Mouse (Mus musculus): ENCODE results near the gene Dync2li1. TPM values are rescaled to one million over a fixed set of nuclear protein-coding genes. Genes with fewer than 3 reads are reported as not detected.

The Dync2li1 gene
- 38.9 and 39.4 TPM in 2 replicates for polyA plus RNA-seq (2015; fragmentation: Nextera tagmentation; extraction: Ambion mirVana)

DNA sequence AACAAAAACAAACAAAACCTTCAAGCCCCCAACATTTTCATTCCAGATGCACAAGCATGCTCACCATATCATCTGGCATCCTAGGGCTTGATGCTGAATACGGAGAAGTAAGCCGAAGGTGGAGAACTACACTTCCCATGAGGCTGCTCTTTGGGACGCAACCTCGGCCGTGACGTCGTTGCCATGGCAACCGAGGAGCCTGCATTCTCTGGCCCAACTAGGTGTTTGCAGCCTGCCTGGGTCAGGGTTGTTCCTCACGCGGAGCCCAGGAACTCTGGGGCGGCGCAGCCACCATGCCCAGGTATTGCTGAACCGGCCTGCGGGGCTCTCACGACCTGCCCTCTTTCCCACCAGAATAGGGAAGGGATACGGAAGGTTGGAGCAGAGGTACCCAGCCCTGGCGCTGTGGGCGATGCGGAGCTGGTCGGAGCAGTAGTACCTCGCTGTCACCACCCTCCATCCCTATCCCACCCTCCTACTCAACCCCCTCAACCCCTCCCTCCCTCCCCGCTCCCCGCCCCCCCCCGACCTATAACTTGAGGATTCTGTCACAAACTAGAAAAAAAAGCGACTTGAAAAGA is at the start of gene Dync2li1:
Gene Dync2li1, plus strand, starts transcription at position 221 of the 581 bp plus-strand sequence.
- Histone ChIP-seq H3K27ac (peak within 1 kb of the TSS; percentile 55; the same call in 1 of the 2 replicates), H3K36me3 (no peaks in the 10 kb centered on the region), H3K9me3 (no peaks in the 10 kb centered on the region), H3K27me3 (no peaks in the 10 kb centered on the region), H3K4me1 (peaks cover 14% of the 10 kb centered on the region), H3K9ac (peak within 1 kb of the TSS; percentile 61), H3K4me2 (peak within 1 kb of the TSS; percentile 81), H3K4me3 (peak within 1 kb of the TSS; percentile 64)
- under 1% methylated on average over 25 of the region's 25 CpGs for WGBS
- peak; percentile 95 for ATAC-seq (ENCODE audit: borderline replicate concordance, extremely low read depth, low FRiP score, low TSS enrichment)

GRCm38 (mm10) chr17:84576621-84577293 is 49.5 kb upstream of the Dync2li1 start:
- Histone ChIP-seq H3K9me3 (no peaks in the 10 kb centered on the region), H3K4me2 (no peak overlapping the region), H3K9ac (no peak overlapping the region), H3K4me3 (no peak overlapping the region), H3K27me3 (no peaks in the 10 kb centered on the region), H3K4me1 (peaks cover 6% of the 10 kb centered on the region; the same call in 1 of the 2 replicates), H3K36me3 (peaks cover 11% of the 10 kb centered on the region; the same call in 1 of the 2 replicates), H3K27ac (no peak overlapping the region)
- ATAC-seq (ENCODE audit: borderline replicate concordance, extremely low read depth, low FRiP score, low TSS enrichment): no peak
- WGBS: 67% methylated on average over 16 of the region's 16 CpGs

GRCm38 (mm10) chr17:84579249-84579648 is 47.0 kb upstream of the Dync2li1 start:
- no peak overlapping the region for H3K27ac ChIP-seq
- peaks cover 11% of the 10 kb centered on the region; the same call in 1 of the 2 replicates for H3K36me3 ChIP-seq
- no peaks in the 10 kb centered on the region for H3K4me1 ChIP-seq
- no peaks in the 10 kb centered on the region for H3K27me3 ChIP-seq
- WGBS: 66% methylated on average over 8 of the region's 8 CpGs
- H3K4me2 ChIP-seq: no peak overlapping the region
- no peak overlapping the region for H3K9ac ChIP-seq
- H3K9me3 ChIP-seq: no peaks in the 10 kb centered on the region
- ATAC-seq (ENCODE audit: borderline replicate concordance, extremely low read depth, low FRiP score, low TSS enrichment): no peak
- H3K4me3 ChIP-seq: no peak overlapping the region

DNA sequence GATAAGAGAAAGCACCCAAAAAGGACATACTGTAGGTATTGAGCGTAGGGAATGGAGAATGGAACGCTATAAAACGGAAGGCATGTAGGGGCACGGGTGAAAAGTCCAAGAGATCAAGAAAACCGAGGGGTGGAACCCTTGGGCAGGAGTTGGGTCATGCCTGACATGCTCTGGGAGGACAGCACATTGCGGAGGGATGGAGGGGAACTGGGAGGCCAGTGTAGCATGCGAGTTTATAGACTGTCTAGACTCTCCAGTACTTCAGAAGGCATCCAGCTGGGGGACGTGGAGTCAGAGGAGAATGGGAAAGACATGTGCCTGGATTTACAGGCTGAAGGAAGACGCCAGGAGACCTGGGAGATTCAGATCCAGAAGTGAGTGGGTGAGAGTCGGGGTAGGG is 46.5 kb upstream of the Dync2li1 start:
- H3K9ac ChIP-seq: no peak overlapping the region
- no peak overlapping the region for H3K4me2 ChIP-seq
- no peaks in the 10 kb centered on the region for H3K4me1 ChIP-seq
- H3K27ac ChIP-seq: no peak overlapping the region
- no peaks in the 10 kb centered on the region for H3K9me3 ChIP-seq
- no peak overlapping the region for H3K4me3 ChIP-seq
- WGBS: 85% methylated on average over 10 of the region's 10 CpGs
- H3K27me3 ChIP-seq: no peaks in the 10 kb centered on the region
- no peak for ATAC-seq (ENCODE audit: borderline replicate concordance, extremely low read depth, low FRiP score, low TSS enrichment)
- H3K36me3 ChIP-seq: peaks cover 11% of the 10 kb centered on the region; the same call in 1 of the 2 replicates

DNA sequence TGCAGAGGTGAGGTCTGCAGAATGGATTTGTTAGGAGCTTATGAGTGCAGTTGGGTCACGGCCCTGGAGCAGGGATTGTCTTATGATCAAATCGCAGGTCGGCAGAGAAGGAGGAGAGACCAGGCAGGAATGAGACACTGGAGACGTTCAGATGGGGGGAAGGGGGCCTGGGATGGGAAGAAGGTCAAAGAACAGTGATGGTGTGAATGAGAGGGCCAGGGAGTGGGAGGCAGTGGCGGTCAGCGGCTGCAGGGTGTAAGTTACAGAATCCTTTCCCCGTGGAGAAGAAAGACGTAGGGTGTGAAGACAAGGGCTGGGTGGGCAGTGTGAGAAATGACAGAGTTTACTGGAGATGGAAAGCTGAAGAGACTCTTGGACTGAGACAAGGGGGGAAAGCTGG is 45.5 kb upstream of the Dync2li1 start:
- Histone ChIP-seq H3K9me3 (no peaks in the 10 kb centered on the region), H3K4me2 (no peak overlapping the region), H3K9ac (no peak overlapping the region), H3K36me3 (peaks cover 8% of the 10 kb centered on the region; the same call in 1 of the 2 replicates), H3K4me3 (no peak overlapping the region), H3K27me3 (no peaks in the 10 kb centered on the region), H3K27ac (no peak overlapping the region), H3K4me1 (no peaks in the 10 kb centered on the region)
- 55% methylated on average over 8 of the region's 8 CpGs for WGBS
- no peak for ATAC-seq (ENCODE audit: borderline replicate concordance, extremely low read depth, low FRiP score, low TSS enrichment)

DNA sequence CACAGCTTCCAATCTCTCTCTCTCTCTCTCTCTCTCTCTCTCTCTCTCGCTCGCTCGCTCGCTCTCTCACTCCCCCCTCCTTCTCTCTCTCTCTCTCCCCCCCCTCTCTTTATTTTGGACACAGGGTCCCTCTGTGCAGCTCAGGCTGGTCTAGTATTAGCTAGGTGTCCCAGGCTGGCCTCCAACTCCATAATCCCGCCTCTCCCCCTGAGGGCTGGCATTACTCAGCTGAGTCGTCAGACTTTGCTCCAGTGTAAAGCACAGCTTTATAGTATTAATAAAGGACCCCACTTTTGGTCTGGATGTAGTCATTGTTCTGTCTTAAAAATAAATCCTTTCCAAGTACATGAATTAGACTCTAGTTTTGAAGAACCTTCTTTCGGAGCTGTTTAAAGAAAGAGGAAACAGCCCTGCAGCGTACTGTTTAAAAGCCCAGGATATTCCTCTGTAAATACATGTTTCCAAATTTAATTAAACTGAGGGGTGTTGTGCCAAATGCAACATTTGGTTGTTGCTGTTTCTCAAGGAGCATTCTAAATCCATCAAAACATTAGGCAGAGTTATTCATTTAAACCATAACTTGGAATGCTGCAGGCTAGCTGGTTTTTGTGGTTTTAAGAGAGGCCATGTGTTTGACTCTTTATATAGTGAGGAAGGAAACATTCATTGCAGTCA is 44.4 kb upstream of the Dync2li1 start:
- Histone ChIP-seq H3K4me1 (no peaks in the 10 kb centered on the region), H3K27me3 (no peaks in the 10 kb centered on the region), H3K4me3 (no peak overlapping the region), H3K9ac (no peak overlapping the region), H3K9me3 (no peaks in the 10 kb centered on the region), H3K27ac (0 out of 2 replicates have a peak overlapping the region, but pooled peaks have one; percentile 33), H3K4me2 (no peak overlapping the region), H3K36me3 (peaks cover 8% of the 10 kb centered on the region; the same call in 1 of the 2 replicates)
- 71% methylated on average over 8 of the region's 8 CpGs for WGBS
- ATAC-seq (ENCODE audit: borderline replicate concordance, extremely low read depth, low FRiP score, low TSS enrichment): no peak

DNA sequence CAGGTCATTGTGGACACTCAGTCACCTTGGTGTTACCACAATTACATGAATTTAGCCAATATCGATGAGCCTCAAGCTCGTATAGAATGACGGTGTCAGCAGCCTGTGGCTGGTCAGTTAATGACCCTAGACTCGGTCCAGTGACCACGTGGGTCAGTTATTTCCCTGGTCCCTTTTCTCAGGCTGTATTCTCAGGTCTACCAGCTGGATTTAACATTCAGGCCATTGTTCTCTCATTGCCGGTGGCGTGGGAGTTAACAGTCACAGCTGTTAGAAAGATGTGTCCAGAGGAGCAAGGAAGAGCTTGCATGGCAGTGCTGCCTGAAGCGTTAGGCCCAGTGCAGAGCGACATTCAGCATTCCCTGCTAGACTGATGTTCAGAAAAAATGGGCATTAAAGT is 42.2 kb upstream of the Dync2li1 start:
- 89% methylated on average over 9 of the region's 9 CpGs for WGBS
- H3K4me3 ChIP-seq: no peak overlapping the region
- H3K9me3 ChIP-seq: no peaks in the 10 kb centered on the region
- H3K4me1 ChIP-seq: no peaks in the 10 kb centered on the region
- peaks cover 5% of the 10 kb centered on the region; the same call in 1 of the 2 replicates for H3K36me3 ChIP-seq
- no peak for ATAC-seq (ENCODE audit: borderline replicate concordance, extremely low read depth, low FRiP score, low TSS enrichment)
- H3K4me2 ChIP-seq: no peak overlapping the region
- no peak overlapping the region for H3K27ac ChIP-seq
- H3K9ac ChIP-seq: no peak overlapping the region
- H3K27me3 ChIP-seq: no peaks in the 10 kb centered on the region

DNA sequence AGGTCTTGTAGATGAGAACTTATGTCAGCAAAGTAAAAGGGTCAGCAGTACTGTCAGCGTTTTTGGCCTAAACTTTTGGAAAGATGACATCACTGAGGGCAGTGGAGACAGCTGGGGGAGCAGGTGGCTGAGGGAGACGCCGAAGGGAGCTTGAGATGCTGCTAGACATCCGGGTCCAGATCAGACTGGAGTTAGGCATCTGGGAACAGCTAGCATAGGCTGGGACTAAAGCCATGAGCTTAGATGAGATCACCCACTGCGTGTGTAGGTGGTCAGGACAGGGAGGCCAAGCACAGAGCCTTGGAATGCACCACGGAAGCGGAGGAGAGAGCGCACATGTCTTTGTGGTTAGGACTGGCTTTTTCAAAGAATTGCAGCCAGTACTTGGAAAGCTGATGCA is 41.2 kb upstream of the Dync2li1 start:
- Histone ChIP-seq H3K36me3 (peaks cover 15% of the 10 kb centered on the region), H3K4me2 (no peak overlapping the region), H3K27ac (no peak overlapping the region), H3K4me3 (no peak overlapping the region), H3K9ac (no peak overlapping the region), H3K9me3 (no peaks in the 10 kb centered on the region), H3K4me1 (no peaks in the 10 kb centered on the region), H3K27me3 (no peaks in the 10 kb centered on the region)
- whole genome bisulfite sequencing: 81% methylated on average over 8 of the region's 8 CpGs
- no peak for ATAC-seq (ENCODE audit: borderline replicate concordance, extremely low read depth, low FRiP score, low TSS enrichment)

DNA sequence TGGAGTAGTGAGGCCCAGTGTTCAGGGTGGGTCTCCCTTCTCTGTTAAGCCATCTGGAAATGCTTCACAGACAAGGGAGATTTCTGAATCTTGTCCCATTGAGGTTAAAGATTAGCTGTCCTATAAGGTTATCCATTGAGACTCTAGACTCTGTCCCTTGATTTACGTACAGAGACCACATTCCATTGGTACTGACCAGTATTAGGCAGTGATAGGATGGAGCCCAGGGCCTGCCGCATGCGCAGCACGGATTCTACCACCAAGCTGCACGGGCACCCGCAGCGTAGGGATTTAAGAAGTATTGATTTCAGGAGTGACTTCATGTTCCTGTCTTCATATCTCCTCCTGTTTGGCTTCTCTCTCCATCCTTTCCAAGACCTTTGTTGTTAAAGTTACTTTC is 36.2 kb upstream of the Dync2li1 start:
- Histone ChIP-seq H3K9me3 (no peaks in the 10 kb centered on the region), H3K9ac (no peak overlapping the region), H3K36me3 (peaks cover 43% of the 10 kb centered on the region), H3K4me3 (no peak overlapping the region), H3K27me3 (no peaks in the 10 kb centered on the region), H3K27ac (no peak overlapping the region), H3K4me1 (no peaks in the 10 kb centered on the region), H3K4me2 (no peak overlapping the region)
- 95% methylated on average over 7 of the region's 7 CpGs for WGBS
- no peak for ATAC-seq (ENCODE audit: borderline replicate concordance, extremely low read depth, low FRiP score, low TSS enrichment)

DNA sequence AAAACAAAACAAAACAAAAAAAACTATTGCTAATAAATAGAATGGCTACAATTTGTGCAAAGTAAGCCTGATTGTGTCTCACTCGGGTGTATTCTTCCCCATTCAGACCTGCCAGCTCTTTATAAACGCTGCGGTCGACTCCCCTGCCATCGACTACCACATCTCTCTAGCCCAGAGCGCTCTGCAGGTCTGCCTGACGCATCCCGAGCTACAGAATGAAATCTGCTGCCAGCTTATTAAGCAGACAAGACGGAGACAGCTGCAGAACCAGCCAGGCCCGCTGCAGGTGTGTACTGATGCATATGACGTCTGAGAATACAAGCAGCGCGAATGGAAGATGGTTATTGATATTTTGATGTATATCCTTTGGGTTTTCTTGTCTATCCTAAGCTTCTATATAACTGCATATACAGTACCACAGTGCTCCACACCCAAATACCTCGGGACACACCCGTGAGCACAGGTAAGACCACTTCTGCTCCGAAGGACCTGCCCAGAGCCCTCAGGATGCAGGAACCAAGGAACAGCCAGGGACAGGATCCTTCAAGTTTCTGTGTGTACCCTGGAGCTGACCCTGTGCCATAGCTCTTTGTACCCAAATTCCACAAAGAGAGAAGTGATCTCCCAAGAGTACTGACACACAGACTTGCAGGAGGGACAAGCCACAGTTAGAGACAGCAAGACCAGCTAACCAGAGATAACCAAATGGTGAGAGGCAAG is 34.7 kb upstream of the Dync2li1 start:
- Histone ChIP-seq H3K4me2 (no peak overlapping the region), H3K9me3 (no peaks in the 10 kb centered on the region), H3K4me1 (peaks cover 8% of the 10 kb centered on the region; the same call in 1 of the 2 replicates), H3K9ac (no peak overlapping the region), H3K36me3 (peaks cover 46% of the 10 kb centered on the region), H3K27ac (no peak overlapping the region), H3K27me3 (no peaks in the 10 kb centered on the region), H3K4me3 (no peak overlapping the region)
- no peak for ATAC-seq (ENCODE audit: borderline replicate concordance, extremely low read depth, low FRiP score, low TSS enrichment)
- WGBS: 87% methylated on average over 16 of the region's 16 CpGs

DNA sequence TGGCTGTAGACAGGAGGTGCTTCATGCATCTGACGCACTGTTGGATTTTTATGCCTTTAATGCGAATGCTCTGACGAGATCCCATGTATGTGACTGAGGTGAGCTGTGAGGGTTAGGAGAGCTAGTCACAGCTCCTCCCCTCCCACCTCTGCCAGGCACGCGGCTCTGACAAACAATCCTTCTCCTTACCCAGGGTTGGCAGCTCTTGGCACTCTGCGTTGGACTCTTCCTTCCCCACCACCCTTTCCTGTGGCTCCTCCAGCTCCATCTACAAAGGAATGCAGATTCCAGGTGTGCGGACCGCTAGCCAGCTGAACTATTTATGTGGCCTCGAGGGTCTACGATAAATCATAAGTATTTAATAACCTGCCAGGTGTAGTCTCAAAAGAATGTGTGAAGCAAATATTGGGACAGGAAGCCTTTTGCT is 30.3 kb upstream of the Dync2li1 start:
- WGBS: 32% methylated on average over 10 of the region's 10 CpGs
- peaks cover 11% of the 10 kb centered on the region; the same call in 1 of the 2 replicates for H3K4me1 ChIP-seq

More for the DNA sequence above, 30.3 kb upstream of the Dync2li1 start:
- no peak overlapping the region for H3K4me2 ChIP-seq
- H3K9ac ChIP-seq: no peak overlapping the region
- H3K27me3 ChIP-seq: no peaks in the 10 kb centered on the region
- H3K4me3 ChIP-seq: no peak overlapping the region
- H3K36me3 ChIP-seq: peaks cover 24% of the 10 kb centered on the region
- H3K27ac ChIP-seq: peak overlapping the region; percentile 69
- peak; percentile 72 for ATAC-seq (ENCODE audit: borderline replicate concordance, extremely low read depth, low FRiP score, low TSS enrichment)
- H3K9me3 ChIP-seq: no peaks in the 10 kb centered on the region
